Mouse (Mus musculus): Measurements from ENCODE around the gene Olfr1000. TPM values are rescaled to one million over a fixed set of nuclear protein-coding genes. Genes with fewer than 3 reads are reported as not detected.

Gene Olfr1000
- not detected for polyA plus RNA-seq (2014; fragmentation: Illumina TruSeq; extraction: RNeasy Lipid Tissue Mini Kit (QIAGEN cat#74804); ENCODE audit: low read depth, low replicate concordance)

DNA sequence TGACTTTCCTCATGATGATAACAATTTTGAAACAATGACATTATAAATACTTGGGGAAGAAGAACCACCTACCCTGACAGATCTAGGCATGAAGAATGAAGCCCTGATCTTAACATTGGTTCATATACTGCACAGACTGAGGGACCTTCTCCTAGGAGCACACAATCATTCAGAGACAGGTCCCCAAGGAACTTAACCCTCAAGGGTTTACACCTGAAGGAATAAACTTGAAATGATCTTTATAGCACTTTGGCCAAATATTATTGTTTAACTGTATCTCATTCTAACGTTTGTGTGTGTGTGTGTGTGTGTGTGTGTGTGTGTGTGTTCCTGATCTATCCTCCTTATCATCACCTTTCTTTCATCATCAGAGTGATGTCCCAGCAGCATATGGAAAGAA lies at the start of gene Olfr1000:
Gene Olfr1000 (minus strand): TSS at position 101 of the 400 bp plus-strand sequence.

GRCm38 (mm10) chr2:85650604-85651003 lies 38.9 kb upstream of the Olfr1000 start, which contains the start of gene Olfr1002:
Olfr1002 (minus strand) TSS chr2:85650704.

DNA sequence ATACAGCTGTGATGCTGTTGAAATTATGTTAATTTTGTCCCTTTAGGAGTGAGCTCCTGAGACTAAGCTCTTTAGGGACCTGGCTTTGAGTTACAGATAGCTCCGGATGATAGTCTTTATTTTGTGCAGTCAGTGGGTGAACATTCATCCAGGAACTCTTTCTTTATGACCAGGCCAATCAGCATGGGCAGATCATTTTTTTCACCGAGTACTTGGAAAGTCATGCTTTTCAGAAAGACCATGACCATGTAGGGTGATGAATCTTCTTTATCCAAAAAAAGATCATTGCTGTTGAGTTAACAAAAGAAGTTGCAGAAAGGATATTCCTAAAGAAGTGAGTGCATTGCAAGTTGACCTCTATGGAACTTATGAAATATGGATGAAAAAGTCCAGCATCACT lies 23.1 kb downstream of the Olfr1000 start, which contains the start of gene Olfr998:
Gene Olfr998 (plus strand): TSS at position 301 of the 400 bp plus-strand sequence.

DNA sequence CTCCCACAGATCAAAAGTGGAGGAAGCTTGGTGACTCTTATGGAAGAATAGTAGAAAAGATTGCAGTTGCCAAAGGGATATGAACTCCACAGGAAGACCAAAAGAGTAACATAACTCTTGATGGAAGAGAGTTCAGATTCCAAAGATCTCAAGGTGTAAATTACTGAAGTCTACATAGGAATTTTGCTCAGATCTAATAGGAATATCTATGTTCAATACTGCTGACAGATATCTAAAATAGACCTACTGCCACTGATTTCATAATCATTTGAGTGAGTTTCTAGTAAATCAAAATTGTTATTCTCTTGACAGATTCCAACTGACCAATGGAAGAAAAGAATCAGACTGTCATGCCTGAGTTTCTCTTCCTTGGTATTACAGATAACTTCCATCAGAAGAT lies 32.8 kb downstream of the Olfr1000 start, which contains the start of gene Olfr996:
Gene Olfr996 (plus strand): TSS at position 301 of the 400 bp plus-strand sequence.

Other genes starting within 250 kb of the Olfr1000 start
- gene Olfr988, start 248.7 kb downstream of the Olfr1000 start, polyA plus RNA-seq (2014; fragmentation: Illumina TruSeq; extraction: RNeasy Lipid Tissue Mini Kit (QIAGEN cat#74804); ENCODE audit: low read depth, low replicate concordance), result not detected
- not detected for gene Olfr992, start 202.4 kb downstream of the Olfr1000 start, polyA plus RNA-seq (2014; fragmentation: Illumina TruSeq; extraction: RNeasy Lipid Tissue Mini Kit (QIAGEN cat#74804); ENCODE audit: low read depth, low replicate concordance)
- not detected for gene Olfr993, start 197.0 kb downstream of the Olfr1000 start, polyA plus RNA-seq (2014; fragmentation: Illumina TruSeq; extraction: RNeasy Lipid Tissue Mini Kit (QIAGEN cat#74804); ENCODE audit: low read depth, low replicate concordance)
- not detected for gene Olfr994, start 175.5 kb downstream of the Olfr1000 start, polyA plus RNA-seq (2014; fragmentation: Illumina TruSeq; extraction: RNeasy Lipid Tissue Mini Kit (QIAGEN cat#74804); ENCODE audit: low read depth, low replicate concordance)
- gene Olfr995, start 168.3 kb downstream of the Olfr1000 start, polyA plus RNA-seq (2014; fragmentation: Illumina TruSeq; extraction: RNeasy Lipid Tissue Mini Kit (QIAGEN cat#74804); ENCODE audit: low read depth, low replicate concordance), result not detected
- 0.64 TPM for gene 4833423E24Rik, start 92.9 kb downstream of the Olfr1000 start, polyA plus RNA-seq (2014; fragmentation: Illumina TruSeq; extraction: RNeasy Lipid Tissue Mini Kit (QIAGEN cat#74804); ENCODE audit: low read depth, low replicate concordance)
- not detected for gene Olfr996, start 32.7 kb downstream of the Olfr1000 start, polyA plus RNA-seq (2014; fragmentation: Illumina TruSeq; extraction: RNeasy Lipid Tissue Mini Kit (QIAGEN cat#74804); ENCODE audit: low read depth, low replicate concordance)
- gene Olfr998, start 23.0 kb downstream of the Olfr1000 start, polyA plus RNA-seq (2014; fragmentation: Illumina TruSeq; extraction: RNeasy Lipid Tissue Mini Kit (QIAGEN cat#74804); ENCODE audit: low read depth, low replicate concordance), result not detected
- gene Olfr1002, start 38.8 kb upstream of the Olfr1000 start, polyA plus RNA-seq (2014; fragmentation: Illumina TruSeq; extraction: RNeasy Lipid Tissue Mini Kit (QIAGEN cat#74804); ENCODE audit: low read depth, low replicate concordance), result not detected
- gene Olfr154, start 52.6 kb upstream of the Olfr1000 start, polyA plus RNA-seq (2014; fragmentation: Illumina TruSeq; extraction: RNeasy Lipid Tissue Mini Kit (QIAGEN cat#74804); ENCODE audit: low read depth, low replicate concordance), result not detected
- not detected for gene Olfr1006, start 66.9 kb upstream of the Olfr1000 start, polyA plus RNA-seq (2014; fragmentation: Illumina TruSeq; extraction: RNeasy Lipid Tissue Mini Kit (QIAGEN cat#74804); ENCODE audit: low read depth, low replicate concordance)
- not detected for gene Olfr1008, start 77.5 kb upstream of the Olfr1000 start, polyA plus RNA-seq (2014; fragmentation: Illumina TruSeq; extraction: RNeasy Lipid Tissue Mini Kit (QIAGEN cat#74804); ENCODE audit: low read depth, low replicate concordance)
- gene Olfr1009, start 103.5 kb upstream of the Olfr1000 start, polyA plus RNA-seq (2014; fragmentation: Illumina TruSeq; extraction: RNeasy Lipid Tissue Mini Kit (QIAGEN cat#74804); ENCODE audit: low read depth, low replicate concordance), result not detected
- gene Olfr1012, start 150.9 kb upstream of the Olfr1000 start, polyA plus RNA-seq (2014; fragmentation: Illumina TruSeq; extraction: RNeasy Lipid Tissue Mini Kit (QIAGEN cat#74804); ENCODE audit: low read depth, low replicate concordance), result not detected
- gene Olfr1013, start 155.2 kb upstream of the Olfr1000 start, polyA plus RNA-seq (2014; fragmentation: Illumina TruSeq; extraction: RNeasy Lipid Tissue Mini Kit (QIAGEN cat#74804); ENCODE audit: low read depth, low replicate concordance), result 0.47 TPM
- not detected for gene Olfr1014, start 160.8 kb upstream of the Olfr1000 start, polyA plus RNA-seq (2014; fragmentation: Illumina TruSeq; extraction: RNeasy Lipid Tissue Mini Kit (QIAGEN cat#74804); ENCODE audit: low read depth, low replicate concordance)
- gene Olfr1015, start 170.1 kb upstream of the Olfr1000 start, polyA plus RNA-seq (2014; fragmentation: Illumina TruSeq; extraction: RNeasy Lipid Tissue Mini Kit (QIAGEN cat#74804); ENCODE audit: low read depth, low replicate concordance), result not detected
- gene Olfr1016, start 190.6 kb upstream of the Olfr1000 start, polyA plus RNA-seq (2014; fragmentation: Illumina TruSeq; extraction: RNeasy Lipid Tissue Mini Kit (QIAGEN cat#74804); ENCODE audit: low read depth, low replicate concordance), result not detected
- gene Olfr1018, start 206.6 kb upstream of the Olfr1000 start, polyA plus RNA-seq (2014; fragmentation: Illumina TruSeq; extraction: RNeasy Lipid Tissue Mini Kit (QIAGEN cat#74804); ENCODE audit: low read depth, low replicate concordance), result not detected
- not detected for gene Olfr1019, start 233.6 kb upstream of the Olfr1000 start, polyA plus RNA-seq (2014; fragmentation: Illumina TruSeq; extraction: RNeasy Lipid Tissue Mini Kit (QIAGEN cat#74804); ENCODE audit: low read depth, low replicate concordance)
- not detected for gene Olfr1020, start 235.1 kb upstream of the Olfr1000 start, polyA plus RNA-seq (2014; fragmentation: Illumina TruSeq; extraction: RNeasy Lipid Tissue Mini Kit (QIAGEN cat#74804); ENCODE audit: low read depth, low replicate concordance)

Data from adrenal gland, adult 10 weeks (tissue).